Mouse (Mus musculus) myocyte (in vitro differentiated cells): ENCODE measurements around the gene Atraid. TPM values are rescaled to one million over a fixed set of nuclear protein-coding genes. Genes with fewer than 3 reads are reported as not detected.

Experiments
- H3K27me3 ChIP-seq: one replicate; pipeline ENCODE4 v1.6.1; 2011; ENCODE audit not compliant: control insufficient read depth, insufficient read depth, insufficient read length
- H3K36me3 ChIP-seq: one replicate; pipeline ENCODE4 v1.6.1; 2011; ENCODE audit not compliant: control insufficient read depth, insufficient read depth
- H3K4me2 ChIP-seq: one replicate; pipeline ENCODE4 v1.6.1; 2011; ENCODE audit warnings: low read depth, control low read depth
- H3K4me3 ChIP-seq: one replicate; pipeline ENCODE4 v1.5.1; 2011; ENCODE audit warnings: mild to moderate bottlenecking, control low read depth, moderate library complexity
- H3K79me2 ChIP-seq: one replicate; pipeline ENCODE4 v1.6.1; 2011; ENCODE audit not compliant: control insufficient read depth, insufficient read depth
- H3ac ChIP-seq: one replicate; pipeline ENCODE4 v1.6.1; 2011; ENCODE audit not compliant: control insufficient read depth, insufficient read length
- CEBPB ChIP-seq: IDR thresholded peaks from 2 replicates; pipeline ENCODE4 v1.6.1; 2011; ENCODE audit warnings: mild to moderate bottlenecking, moderate library complexity; ENCODE audit not compliant: poor library complexity, insufficient read depth, severe bottlenecking
- E2F4 ChIP-seq: IDR thresholded peaks from one replicate; pipeline ENCODE4 v1.6.1; 2011; ENCODE audit warnings: mild to moderate bottlenecking, control low read depth, moderate library complexity; ENCODE audit not compliant: insufficient read depth
- MAX ChIP-seq: IDR thresholded peaks from one replicate; pipeline ENCODE4 v1.6.1; 2011; ENCODE audit warnings: low read depth, mild to moderate bottlenecking, control low read depth
- MYOD1 ChIP-seq, 3 experiments: IDR thresholded peaks; one replicate each; pipeline ENCODE4 v1.6.1; 2011; ENCODE audit warnings: control low read depth in 2 of 3, low read depth in 2 of 3, mild to moderate bottlenecking in 2 of 3, moderate library complexity in 1 of 3; ENCODE audit not compliant: insufficient read length in 2 of 3, control insufficient read depth in 1 of 3
- MYOG ChIP-seq, 3 experiments: IDR thresholded peaks; one replicate each; pipeline ENCODE4 v1.6.1; 2011; ENCODE audit warnings: control low read depth in 2 of 3, low read depth in 2 of 3, mild to moderate bottlenecking in 2 of 3; ENCODE audit not compliant: insufficient read length in 2 of 3, control insufficient read depth in 1 of 3, insufficient read depth in 1 of 3
- POLR2A ChIP-seq: IDR thresholded peaks from one replicate; pipeline ENCODE4 v1.6.1; 2011; ENCODE audit warnings: low read depth, mild to moderate bottlenecking, control low read depth, moderate library complexity; ENCODE audit not compliant: insufficient read length
- POLR2AphosphoS2 ChIP-seq: IDR thresholded peaks from one replicate; pipeline ENCODE4 v1.6.1; 2011; ENCODE audit warnings: low read depth, control low read depth; ENCODE audit not compliant: insufficient read length
- REST ChIP-seq: IDR thresholded peaks from one replicate; pipeline ENCODE4 v1.6.1; 2011; ENCODE audit warnings: mild to moderate bottlenecking, control low read depth, moderate library complexity; ENCODE audit not compliant: insufficient read depth, insufficient read length
- SRF ChIP-seq: IDR thresholded peaks from one replicate; pipeline ENCODE4 v1.6.1; 2011; ENCODE audit warnings: low read depth; ENCODE audit not compliant: control insufficient read depth, insufficient read length
- TCF12 ChIP-seq: IDR thresholded peaks from one replicate; pipeline ENCODE4 v1.6.1; 2011; ENCODE audit warnings: mild to moderate bottlenecking, control low read depth; ENCODE audit not compliant: poor library complexity, insufficient read depth, severe bottlenecking
- TCF3 ChIP-seq: IDR thresholded peaks from one replicate; pipeline ENCODE4 v1.6.1; 2011; ENCODE audit warnings: low read depth, control low read depth; ENCODE audit not compliant: insufficient read length
- USF1 ChIP-seq: IDR thresholded peaks from one replicate; pipeline ENCODE4 v1.6.1; 2011; ENCODE audit warnings: low read depth, mild to moderate bottlenecking, control low read depth, moderate library complexity
- polyA plus RNA-seq: library from polyadenylated mRNA; unstranded; fragments of >200 nt; fragmentation: generic; extraction: Trizol; gene quantifications from one replicate; pipeline ENCODE4 v1.2.1, GENCODE M21; 2012; ENCODE audit warnings: missing spikeins

The Atraid gene
- polyA plus RNA-seq, 1 experiment = 143 TPM

- TF ChIP-seq REST (no peak), TCF3 (no peak), CEBPB (no peak), POLR2A (no peak), MAX (no peak), POLR2AphosphoS2 (no peak), E2F4 (no peak), SRF (no peak), MYOG (IDR thresholded peaks at IDR 0.05; ENCODE audit: control insufficient read depth in 1 of 3, insufficient read depth in 1 of 3, insufficient read length in 2 of 3, low read depth in 2 of 3) (no peak), TCF12 (no peak), USF1 (no peak), MYOD1 (IDR thresholded peaks at IDR 0.05; ENCODE audit: control insufficient read depth in 1 of 3, insufficient read length in 2 of 3, low read depth in 2 of 3) (no peak)
- Histone ChIP-seq H3K36me3 (no peaks in the 10 kb centered on the region), H3K4me2 (no peak overlapping the region), H3K79me2 (no peaks in the 10 kb centered on the region), H3ac (no peak overlapping the region), H3K4me3 (no peak overlapping the region), H3K27me3 (no peaks in the 10 kb centered on the region)
Measured at GRCm38 (mm10) chr5:31083949-31084348, 35.8 kb downstream of the Atraid start.

DNA sequence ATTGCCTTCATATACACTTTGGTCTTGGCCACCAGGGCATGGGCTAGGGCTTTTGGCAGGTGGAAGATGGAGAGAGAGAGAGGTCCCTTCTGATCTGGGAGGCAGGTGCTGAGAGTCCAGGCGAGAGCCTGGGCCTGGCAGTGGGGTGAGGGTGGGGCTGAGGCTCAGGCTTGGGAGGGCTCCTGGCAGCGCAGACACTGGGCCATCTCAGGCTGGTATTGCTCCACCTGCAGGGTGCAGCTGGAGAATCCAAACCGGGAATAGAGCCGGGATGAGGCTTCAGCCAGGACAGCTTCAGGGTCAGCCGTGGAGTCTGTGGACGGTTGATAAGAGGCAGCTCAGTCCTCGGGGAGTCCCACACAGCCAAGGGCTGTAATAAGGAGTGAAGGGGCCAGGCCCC is 38.5 kb downstream of the Atraid start:
- H3K36me3 ChIP-seq = no peaks in the 10 kb centered on the region
- peaks cover 12% of the 10 kb centered on the region for H3K27me3 ChIP-seq
- peak overlapping the region; percentile 27 for H3K4me2 ChIP-seq
- no peak overlapping the region for H3K4me3 ChIP-seq
- TF ChIP-seq MYOG (IDR thresholded peaks at IDR 0.05; ENCODE audit: control insufficient read depth in 1 of 3, insufficient read depth in 1 of 3, insufficient read length in 2 of 3, low read depth in 2 of 3) = no peak
- TF ChIP-seq USF1 = no peak
- TF ChIP-seq POLR2AphosphoS2 = no peak
- TF ChIP-seq TCF3 = no peak
- TF ChIP-seq SRF = no peak
- TF ChIP-seq CEBPB = no peak
- no peak for TF ChIP-seq REST
- TF ChIP-seq POLR2A = no peak
- TF ChIP-seq MYOD1 (IDR thresholded peaks at IDR 0.05; ENCODE audit: control insufficient read depth in 1 of 3, insufficient read length in 2 of 3, low read depth in 2 of 3) = no peak
- no peak for TF ChIP-seq TCF12
- no peak for TF ChIP-seq E2F4
- no peaks in the 10 kb centered on the region for H3K79me2 ChIP-seq
- no peak overlapping the region for H3ac ChIP-seq

GRCm38 (mm10) chr5:31087131-31087530 is 39.0 kb downstream of the Atraid start:
- H3K27me3 ChIP-seq = peaks cover 17% of the 10 kb centered on the region
- no peaks in the 10 kb centered on the region for H3K36me3 ChIP-seq
- H3ac ChIP-seq = no peak overlapping the region
- no peak overlapping the region for H3K4me3 ChIP-seq
- H3K79me2 ChIP-seq = no peaks in the 10 kb centered on the region
- H3K4me2 ChIP-seq = peak overlapping the region; percentile 27
- TF ChIP-seq MYOG (IDR thresholded peaks at IDR 0.05; ENCODE audit: control insufficient read depth in 1 of 3, insufficient read depth in 1 of 3, insufficient read length in 2 of 3, low read depth in 2 of 3) (no peak), TCF3 (no peak), TCF12 (no peak), USF1 (no peak), CEBPB (no peak), SRF (no peak), MAX (no peak), POLR2A (no peak), MYOD1 (IDR thresholded peaks at IDR 0.05; ENCODE audit: control insufficient read depth in 1 of 3, insufficient read length in 2 of 3, low read depth in 2 of 3) (no peak), E2F4 (no peak), REST (no peak), POLR2AphosphoS2 (no peak)

- H3K27me3 ChIP-seq = peaks cover 55% of the 10 kb centered on the region
- peak overlapping the region; percentile 78 for H3K4me2 ChIP-seq
- TF ChIP-seq MYOD1 (IDR thresholded peaks at IDR 0.05; ENCODE audit: control insufficient read depth in 1 of 3, insufficient read length in 2 of 3, low read depth in 2 of 3) (peak in 1 of 3 experiments; percentile 48), TCF12 (no peak)
- no peaks in the 10 kb centered on the region for H3K79me2 ChIP-seq
- no peaks in the 10 kb centered on the region for H3K36me3 ChIP-seq
- H3K4me3 ChIP-seq = no peak overlapping the region
- H3ac ChIP-seq = no peak overlapping the region
Measured at GRCm38 (mm10) chr5:31092231-31092975, 44.3 kb downstream of the Atraid start.
